Mouse (Mus musculus) stomach, postnatal 0 days (tissue): ENCODE data around the gene Edem1.

Source experiments
- CTCF ChIP-seq: IDR thresholded peaks from 2 replicates; pipeline ENCODE4 v1.5.1; 2016; ENCODE audit warnings: antibody characterized with exemption, low read depth, mild to moderate bottlenecking, moderate library complexity
- EP300 ChIP-seq: optimal IDR thresholded peaks from 2 replicates; pipeline ENCODE3; 2016; ENCODE audit warnings: antibody characterized with exemption

DNA sequence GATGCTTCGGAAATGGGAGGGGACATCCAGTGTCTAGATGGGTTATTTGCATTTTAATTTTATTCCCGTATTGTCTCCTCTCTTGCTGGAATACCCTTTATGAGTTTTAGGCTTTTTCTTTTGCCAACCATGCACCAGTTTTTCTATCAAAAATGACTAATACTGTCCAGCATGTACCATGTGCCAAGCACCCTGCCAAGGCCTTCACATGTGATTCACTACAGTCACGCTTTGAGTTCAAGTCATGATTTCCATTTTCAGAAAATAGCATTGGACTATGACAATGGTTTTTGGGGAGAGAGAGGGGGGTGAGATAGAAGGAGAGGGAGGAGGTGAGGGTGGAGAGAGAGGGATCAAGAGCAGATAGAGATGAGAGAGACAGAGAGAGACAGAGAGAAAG, 67.5 kb downstream of the Edem1 start:
- TF ChIP-seq CTCF = no peak
- TF ChIP-seq EP300 = no peak
